Mouse (Mus musculus) kidney, adult 18-20 months (tissue): ENCODE data around the gene Znrf2.
A peak's percentile ranks its signal among the peaks of the same experiment; 100 is the strongest.

Experiments
- DNase-seq: peaks from one replicate; pipeline ENCODE4 v3.0.0; 2021

The Znrf2 gene

DNA sequence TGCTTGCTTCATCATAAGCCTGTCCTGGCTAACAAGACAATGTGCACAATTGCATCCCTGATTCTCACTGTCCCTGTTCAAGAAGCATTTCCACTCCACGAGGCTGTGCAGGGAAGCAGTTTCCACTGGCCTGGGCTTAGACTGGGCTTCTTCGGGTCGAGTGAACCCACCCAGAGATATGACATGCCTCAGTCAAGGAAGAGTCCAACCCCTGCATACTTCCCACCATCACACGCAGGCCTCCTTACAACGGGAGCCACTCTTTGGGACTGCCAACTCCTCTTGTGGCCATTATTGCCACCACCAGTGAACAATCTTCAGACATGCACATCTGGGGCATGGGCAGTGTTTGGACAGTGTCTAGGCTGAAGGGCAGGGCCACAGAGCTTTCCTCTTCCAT lies 101.8 kb downstream of the Znrf2 start:
- DNase-seq, result no peak

DNA sequence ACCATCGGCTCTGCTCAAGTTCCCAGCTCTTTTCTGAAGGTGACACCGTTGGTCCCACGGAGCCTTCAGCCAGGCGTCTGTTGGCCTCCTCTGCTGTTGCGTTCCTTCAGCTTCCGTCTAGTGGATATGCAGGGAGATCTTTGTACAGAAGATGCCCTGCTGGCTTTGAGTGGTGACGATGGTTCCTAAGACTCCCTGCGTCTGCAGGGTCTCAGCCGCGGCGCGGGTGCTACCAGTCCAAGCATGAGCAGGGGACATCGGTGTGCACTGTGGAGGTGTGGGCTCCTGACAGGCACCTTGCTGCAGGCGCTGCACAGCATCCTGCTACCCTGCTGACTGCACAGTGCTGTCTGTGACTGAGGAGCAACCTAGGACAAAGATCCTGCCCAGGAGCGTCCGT lies 107.8 kb downstream of the Znrf2 start:
- DNase-seq, result peak; percentile 1

DNA sequence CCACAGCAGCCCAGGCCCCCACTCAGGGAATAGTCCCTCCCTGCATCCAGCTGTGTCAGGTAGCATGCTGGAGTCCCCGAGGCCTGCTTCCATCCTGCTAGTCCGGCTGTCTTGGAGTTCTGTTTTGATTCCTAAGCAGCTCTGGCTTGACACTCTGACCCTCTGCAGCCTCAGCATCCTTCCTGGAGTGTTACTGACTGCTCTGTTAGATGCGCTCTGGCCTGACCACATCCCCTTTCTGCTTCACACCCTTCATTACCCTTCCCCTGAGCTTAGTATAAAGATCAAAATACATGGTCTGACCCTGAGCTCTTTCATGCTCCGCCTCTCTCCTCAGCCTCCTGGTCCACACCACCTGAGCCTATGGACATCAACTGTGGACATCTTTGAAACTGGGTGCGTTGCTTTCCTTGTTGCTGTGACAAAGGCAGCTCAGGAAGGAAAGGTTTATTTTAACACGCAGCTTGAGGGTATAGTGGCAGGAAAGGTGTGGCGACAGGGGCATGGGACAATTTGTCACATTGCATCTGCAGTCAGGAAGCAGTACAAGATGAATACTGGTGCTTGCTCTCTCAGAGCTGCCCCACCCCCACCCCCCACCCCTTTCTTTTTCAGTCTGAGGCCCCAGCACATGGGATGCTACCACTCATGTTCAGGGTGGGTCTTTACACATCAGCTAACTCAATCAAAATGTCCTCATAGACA lies 109.2 kb downstream of the Znrf2 start:
- DNase-seq, result no peak

DNA sequence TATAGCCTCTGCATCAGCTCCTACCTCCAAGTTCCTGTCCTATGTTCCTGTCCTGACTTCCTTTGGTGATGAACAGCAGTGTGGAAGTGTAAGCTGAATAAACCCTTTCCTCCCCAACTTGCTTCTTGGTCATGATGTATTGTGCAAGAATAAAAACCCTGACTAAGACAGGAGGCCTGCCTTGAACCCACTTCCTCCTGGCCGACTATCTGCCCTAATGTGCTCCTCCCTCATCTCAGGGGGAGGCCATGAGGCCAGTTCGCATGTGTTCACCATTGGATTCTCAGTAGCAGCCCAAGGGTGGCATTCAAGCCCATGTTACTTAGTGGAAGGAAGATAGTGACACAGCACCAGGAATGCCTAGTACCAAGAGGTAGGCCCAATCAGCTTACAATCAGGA lies 110.2 kb downstream of the Znrf2 start:
- no peak for DNase-seq

DNA sequence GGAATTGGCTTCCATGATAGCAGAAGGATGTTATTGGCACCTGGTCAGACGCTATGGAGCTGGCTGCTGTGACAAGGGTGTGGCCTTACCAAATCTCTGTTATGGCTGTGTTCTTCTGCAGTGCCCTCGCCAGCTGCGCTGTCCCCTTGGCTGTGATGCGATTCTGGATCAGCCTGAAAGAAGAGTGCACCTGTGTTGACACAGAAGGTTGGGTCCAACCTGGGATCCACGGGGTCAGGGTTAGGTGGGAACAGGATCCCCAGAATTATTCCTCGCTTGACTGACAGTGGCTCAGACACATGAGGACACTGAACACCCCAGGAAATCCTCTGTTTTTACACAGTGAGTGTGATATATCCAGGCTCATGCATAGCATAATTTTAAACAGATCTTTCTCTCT lies 111.2 kb downstream of the Znrf2 start:
- DNase-seq, result no peak

DNA sequence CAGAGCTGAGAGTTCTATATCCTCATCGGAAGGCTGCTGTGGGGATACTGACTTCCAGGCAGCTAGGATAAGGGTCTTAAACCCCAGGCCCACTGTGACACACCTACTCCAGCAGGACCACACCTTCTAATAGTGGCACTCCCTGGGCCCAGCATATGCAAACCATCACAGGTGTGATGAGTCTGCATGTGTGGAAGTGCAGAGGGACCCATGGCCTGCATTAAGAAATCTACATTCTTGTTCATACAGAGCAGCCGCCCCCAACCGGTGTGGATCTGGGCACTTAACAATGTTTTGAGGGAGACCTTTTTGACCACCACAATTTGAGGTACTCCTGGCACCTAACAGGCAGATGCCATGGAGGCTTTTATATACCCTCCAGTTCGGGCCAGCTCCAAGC lies 114.9 kb downstream of the Znrf2 start:
- DNase-seq, result no peak

DNA sequence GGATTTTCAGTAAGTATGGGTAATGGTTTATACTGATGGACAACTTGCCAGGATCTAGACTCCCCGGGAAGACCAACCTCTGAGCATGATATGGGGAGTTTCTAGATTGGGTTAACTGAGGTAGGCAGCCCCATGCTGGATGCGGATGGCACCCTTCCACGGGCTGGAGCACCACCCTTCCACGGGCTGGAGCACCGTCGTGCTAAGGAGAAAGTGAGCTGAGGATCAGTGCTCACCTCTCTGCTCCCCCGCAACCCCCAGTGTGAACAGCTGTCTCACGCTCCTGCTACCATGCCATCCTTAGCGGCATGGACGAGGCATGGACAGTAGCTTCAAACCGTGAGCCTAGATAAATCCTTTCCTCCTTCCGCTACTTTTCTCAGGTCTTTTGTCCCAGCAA lies 115.8 kb downstream of the Znrf2 start:
- DNase-seq, result no peak

DNA sequence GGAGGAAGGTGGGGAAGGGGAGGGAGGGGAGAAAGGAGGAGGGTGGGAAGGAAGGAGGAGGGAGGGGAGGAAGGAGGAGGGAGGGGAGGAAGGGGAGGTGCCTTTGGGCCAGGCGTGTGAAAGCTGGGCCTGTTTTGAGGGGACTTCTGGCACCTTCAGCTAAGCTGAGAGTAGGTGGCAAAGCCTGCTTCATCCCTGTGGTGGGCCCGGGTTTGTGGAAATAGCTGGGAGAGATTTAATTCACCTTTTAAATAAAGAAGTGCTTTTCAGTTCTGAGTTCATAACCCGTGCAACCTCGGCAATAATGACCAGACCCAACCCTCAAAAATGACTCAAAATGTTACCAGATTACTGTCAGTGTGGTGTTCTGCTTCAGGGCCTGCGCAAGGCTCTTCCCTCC lies 116.5 kb downstream of the Znrf2 start:
- DNase-seq, result no peak

DNA sequence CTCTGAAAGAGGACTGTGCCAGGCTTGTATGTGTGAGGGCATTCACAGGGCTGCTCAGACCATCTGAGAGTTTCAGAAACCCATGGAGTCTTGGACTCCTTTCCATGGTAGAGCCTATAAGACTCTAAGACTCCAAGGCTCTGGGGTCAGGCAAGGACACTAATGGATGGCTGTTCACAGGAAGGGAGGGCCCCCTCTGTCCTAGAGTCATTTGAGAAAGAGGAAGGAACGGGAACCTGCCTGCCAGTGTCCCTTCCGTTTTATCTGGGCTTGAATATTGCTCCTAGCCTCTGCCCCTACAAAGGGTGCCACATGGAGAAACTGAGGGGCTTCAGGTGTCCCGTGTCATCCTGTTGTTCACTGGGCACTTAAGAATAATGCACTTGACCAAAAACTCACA lies 117.2 kb downstream of the Znrf2 start:
- DNase-seq, result no peak

DNA sequence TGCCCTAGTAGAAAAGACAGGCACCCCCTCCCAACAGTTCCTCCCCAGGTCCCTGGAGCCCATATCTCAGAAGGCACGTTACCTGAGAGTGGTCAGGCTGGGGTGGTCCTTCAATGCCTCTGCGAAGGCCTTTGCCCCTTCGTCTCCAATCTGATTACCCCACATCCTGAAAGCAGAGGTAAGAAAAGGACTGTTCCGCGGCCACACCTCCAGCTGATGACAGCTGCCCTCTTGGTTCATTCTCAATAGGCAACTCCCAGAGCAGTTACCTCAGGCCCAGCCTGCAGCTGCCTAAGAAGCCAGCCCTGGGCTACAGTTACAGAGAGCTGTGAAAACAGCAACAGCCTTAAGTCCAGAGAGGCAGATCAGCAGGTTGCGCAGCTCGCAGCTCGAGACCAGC lies 117.6 kb downstream of the Znrf2 start:
- no peak for DNase-seq

DNA sequence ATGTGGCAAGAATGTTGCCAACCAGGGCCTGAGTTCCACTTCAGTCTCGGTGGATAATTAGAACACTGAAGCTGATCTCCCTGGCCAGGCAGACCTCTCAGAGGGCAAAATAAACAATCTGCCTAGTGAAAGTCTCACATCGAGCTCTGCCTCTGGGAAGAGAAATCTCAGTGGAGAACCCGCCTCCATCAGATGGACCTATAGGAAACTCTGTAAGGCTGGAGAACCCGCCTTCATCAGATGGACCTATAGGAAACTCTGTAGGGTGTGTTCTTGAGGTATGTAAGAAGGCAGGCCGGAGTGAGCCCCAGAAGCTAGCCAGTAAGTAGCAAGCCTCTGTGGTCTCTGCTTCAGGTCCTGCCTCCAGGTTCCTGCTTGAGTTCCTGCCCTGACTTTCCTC lies 118.2 kb downstream of the Znrf2 start:
- DNase-seq, result no peak

DNA sequence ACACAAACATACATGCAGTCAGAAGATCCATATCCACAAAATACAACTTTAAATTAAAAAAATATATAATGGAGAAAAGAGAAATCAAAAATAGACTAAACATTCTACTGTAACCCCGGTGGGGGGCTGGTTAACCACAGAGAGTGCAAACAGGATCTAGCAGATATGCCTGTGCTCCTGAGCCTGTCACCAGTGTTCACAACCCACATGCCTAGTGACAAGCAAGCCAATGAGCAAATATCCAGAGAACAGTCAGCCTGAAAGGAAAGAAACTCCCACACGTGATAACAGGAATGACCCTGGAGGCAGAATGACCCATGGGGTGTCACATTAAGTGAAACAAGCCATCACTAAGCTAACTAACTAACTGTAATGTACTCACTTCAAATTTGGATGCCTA lies 119.8 kb downstream of the Znrf2 start:
- DNase-seq, result no peak

DNA sequence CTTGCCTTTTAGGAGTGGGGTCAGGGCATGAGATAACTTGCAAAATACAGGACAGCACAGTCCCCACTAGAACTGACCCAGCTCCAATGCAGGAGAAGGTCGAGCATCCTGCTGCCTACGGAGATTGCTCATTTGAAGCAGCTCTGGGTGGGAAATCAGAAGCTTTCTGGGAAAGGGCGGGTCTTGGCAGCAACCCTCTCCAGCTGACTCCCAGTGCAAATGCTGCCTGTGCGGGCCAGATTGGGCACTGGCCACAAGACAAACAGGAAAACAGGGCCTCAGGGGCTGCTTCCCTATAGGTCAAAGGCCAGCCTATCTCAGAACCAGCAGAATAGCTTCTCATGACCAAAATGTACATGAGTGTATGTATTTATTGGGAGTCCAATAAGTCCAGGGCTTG lies 122.9 kb downstream of the Znrf2 start:
- peak; percentile 45 for DNase-seq

DNA sequence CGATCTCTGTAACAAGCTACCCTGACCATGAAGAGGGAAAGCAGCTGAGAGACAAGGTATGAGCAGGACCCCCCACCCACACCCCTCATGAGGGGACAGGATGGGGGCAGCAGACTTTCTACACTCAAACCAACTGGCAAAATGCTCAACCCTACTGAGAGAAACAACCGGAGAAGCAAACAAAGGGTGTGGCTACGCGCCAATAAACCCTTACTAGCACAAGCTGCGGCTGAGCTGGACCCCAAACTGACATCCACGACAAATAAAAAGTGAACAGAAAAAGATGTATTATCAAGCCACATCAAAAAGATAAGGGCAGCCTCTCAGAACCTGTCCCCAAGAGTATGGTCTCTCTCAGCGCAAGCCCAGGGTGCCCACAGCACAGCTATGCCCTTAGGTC lies 123.4 kb downstream of the Znrf2 start:
- no peak for DNase-seq

DNA sequence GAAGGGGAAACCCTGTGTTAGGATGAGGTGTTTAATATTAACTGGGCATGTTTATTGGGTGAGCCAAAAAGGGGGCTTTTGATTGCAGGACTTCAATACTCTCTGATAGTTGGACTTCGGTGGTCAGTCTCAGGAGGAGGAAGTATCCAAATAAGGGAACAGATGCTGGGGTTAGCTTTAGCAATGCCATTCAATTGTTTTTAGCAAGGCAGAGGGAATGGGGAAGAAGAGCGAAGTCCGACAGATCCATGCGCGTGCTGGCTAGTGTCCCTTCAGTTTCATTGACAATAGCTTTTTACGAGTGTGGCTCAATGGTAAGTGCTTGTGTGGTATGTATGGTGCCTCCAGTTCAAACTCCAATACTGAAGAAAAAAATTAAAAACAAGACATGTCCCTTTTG lies 124.4 kb downstream of the Znrf2 start:
- no peak for DNase-seq
